Mouse (Mus musculus) kidney, embryonic 14.5 days (tissue): ENCODE data around the gene Mkln1. TPM values are rescaled to one million over a fixed set of nuclear protein-coding genes. Genes with fewer than 3 reads are reported as not detected.
A peak's percentile ranks its signal among the peaks of the same experiment; 100 is the strongest.

ENCODE experiments used
- ATAC-seq: fragments of 200-750 bp; cut with Nextera tagmentation; 2 replicates; pipeline ENCODE4 v1.8.0; 2017; ENCODE audit warnings: moderate number of reproducible peaks, mild to moderate bottlenecking, moderate TSS enrichment, moderate library complexity; ENCODE audit not compliant: low FRiP score, low TSS enrichment
- H3K27ac ChIP-seq: fragments of 300-500 bp; sonication (generic); 2 replicates; pipeline ENCODE4 v1.5.1; 2014; ENCODE audit warnings: low read depth, mild to moderate bottlenecking, low read length, moderate library complexity, mixed read lengths
- H3K27me3 ChIP-seq: fragments of 300-500 bp; sonication (generic); 2 replicates; pipeline ENCODE4 v1.6.1; 2014; ENCODE audit warnings: mild to moderate bottlenecking, low read length; ENCODE audit not compliant: control insufficient read depth, insufficient read depth
- H3K36me3 ChIP-seq: fragments of 300-500 bp; sonication (generic); 2 replicates; pipeline ENCODE4 v1.6.1; 2014; ENCODE audit warnings: low read length, mixed read lengths; ENCODE audit not compliant: control insufficient read depth, insufficient read depth
- H3K4me1 ChIP-seq: fragments of 300-500 bp; sonication (generic); 2 replicates; pipeline ENCODE4 v1.6.1; 2014; ENCODE audit warnings: low read length, mixed read lengths; ENCODE audit not compliant: control insufficient read depth, insufficient read depth
- H3K4me2 ChIP-seq: fragments of 300-500 bp; sonication (generic); replicated peaks from 2 replicates; pipeline ENCODE4 v1.6.1; 2014; ENCODE audit warnings: low read depth, mild to moderate bottlenecking, low read length
- H3K4me3 ChIP-seq: fragments of 300-500 bp; sonication (generic); 2 replicates; pipeline ENCODE4 v1.5.1; 2014; ENCODE audit warnings: mild to moderate bottlenecking, low read length
- H3K9ac ChIP-seq: fragments of 300-500 bp; sonication (generic); 2 replicates; pipeline ENCODE4 v1.6.1; 2014; ENCODE audit warnings: low read depth, mild to moderate bottlenecking, low read length, moderate library complexity
- H3K9me3 ChIP-seq: fragments of 300-500 bp; sonication (generic); 2 replicates; pipeline ENCODE4 v1.6.1; 2016; ENCODE audit warnings: low read length; ENCODE audit not compliant: control insufficient read depth
- WGBS: fragments of 180-500 bp; shearing (Covaris S2); extraction: QIAGEN DNeasy Blood & Tissue Kit; methylation state at CpG from one replicate; pipeline ENCODE4 v1.1.7; 2014; 5-methylcytosine and 5-hydroxymethylcytosine counted together
- polyA plus RNA-seq: library from polyadenylated mRNA; unstranded; fragments of >200 nt; fragmentation: Nextera tagmentation; extraction: Ambion mirVana; gene quantifications from 2 replicates; pipeline ENCODE4 v1.2.1, GENCODE M21; 2014

The Mkln1 gene
- polyA plus RNA-seq, 1 experiment from 2014 or later, result 212 TPM

DNA sequence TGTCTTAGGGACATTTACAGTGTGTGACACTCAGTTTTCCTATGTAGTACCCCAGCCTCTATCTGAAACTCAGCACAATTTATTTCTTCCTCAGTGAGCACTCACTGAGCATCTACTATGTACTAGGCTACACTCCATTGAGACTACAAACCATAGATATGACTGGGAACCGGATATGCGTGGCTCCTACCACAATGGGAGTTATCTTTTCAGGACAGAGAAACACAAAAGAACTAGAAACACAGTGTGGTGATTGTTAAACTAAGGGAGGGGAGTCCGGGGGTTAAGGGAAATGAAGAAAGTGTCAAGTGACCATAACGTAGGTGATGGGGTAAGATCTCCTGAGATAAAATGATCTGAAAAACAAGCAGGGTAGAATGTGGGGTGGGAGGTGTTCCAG lies 2.4 kb upstream of the Mkln1 start:
- no peak overlapping the region for H3K4me3 ChIP-seq
- H3K9ac ChIP-seq, result no peak overlapping the region
- no peaks in the 10 kb centered on the region for H3K36me3 ChIP-seq
- H3K27me3 ChIP-seq, result no peaks in the 10 kb centered on the region
- no peak for ATAC-seq
- H3K27ac ChIP-seq, result no peak overlapping the region
- H3K4me2 ChIP-seq, result no peak overlapping the region
- WGBS, result 79% methylated on average over 4 of the region's 4 CpGs
- no peaks in the 10 kb centered on the region for H3K9me3 ChIP-seq
- H3K4me1 ChIP-seq, result peaks cover 10% of the 10 kb centered on the region; the same call in 1 of the 2 replicates

- no peaks in the 10 kb centered on the region for H3K27me3 ChIP-seq
- no peaks in the 10 kb centered on the region for H3K36me3 ChIP-seq
- H3K9ac ChIP-seq, result no peak overlapping the region
- no peak for ATAC-seq
- peaks cover 10% of the 10 kb centered on the region; the same call in 1 of the 2 replicates for H3K4me1 ChIP-seq
- no peaks in the 10 kb centered on the region for H3K9me3 ChIP-seq
- H3K4me2 ChIP-seq, result no peak overlapping the region
- no peak overlapping the region for H3K27ac ChIP-seq
- H3K4me3 ChIP-seq, result no peak overlapping the region
Measured at GRCm38 (mm10) chr6:31397308-31397707, 1.2 kb upstream of the Mkln1 start.

DNA sequence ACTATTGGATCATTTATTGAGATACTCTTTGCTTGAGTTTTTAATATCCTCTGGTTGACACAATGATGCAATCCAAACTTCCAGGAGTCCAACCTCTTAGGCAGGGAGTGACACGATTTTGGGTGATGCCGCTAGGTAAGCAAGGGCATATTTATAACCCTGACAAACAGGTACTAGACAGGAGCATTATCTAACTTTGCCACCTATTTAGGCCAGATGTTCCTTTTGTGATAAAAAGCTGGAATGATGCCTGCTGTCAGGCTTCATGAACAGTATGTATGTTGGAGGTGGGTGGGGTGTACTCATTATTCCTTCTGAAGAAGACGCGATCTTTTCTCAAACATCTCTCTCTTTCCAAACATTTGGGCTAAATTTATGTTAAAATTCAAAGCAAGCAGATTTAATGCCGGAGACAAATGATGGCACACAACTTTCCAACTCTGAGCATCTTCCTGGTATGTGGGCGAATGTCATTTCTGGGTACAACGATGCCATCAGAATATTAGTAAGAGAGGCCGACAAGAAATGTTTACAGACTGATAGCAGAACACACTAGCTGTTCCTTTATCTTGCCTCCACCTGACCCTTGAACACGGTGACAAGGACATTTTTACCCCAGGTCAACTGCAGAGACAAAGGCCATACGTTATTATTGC lies 632 bp upstream of the Mkln1 start:
- H3K4me1 ChIP-seq, result peaks cover 10% of the 10 kb centered on the region; the same call in 1 of the 2 replicates
- H3K36me3 ChIP-seq, result no peaks in the 10 kb centered on the region
- peak overlapping the region; percentile 97; the same call in 1 of the 2 replicates for H3K4me3 ChIP-seq
- 65% methylated on average over 10 of the region's 10 CpGs for WGBS
- H3K27me3 ChIP-seq, result no peaks in the 10 kb centered on the region
- peak overlapping the region; percentile 11; the same call in 1 of the 2 replicates for H3K4me2 ChIP-seq
- H3K9me3 ChIP-seq, result no peaks in the 10 kb centered on the region
- H3K9ac ChIP-seq, result no peak overlapping the region
- no peak overlapping the region for H3K27ac ChIP-seq
- no peak for ATAC-seq

- Histone ChIP-seq H3K27me3 (no peaks in the 10 kb centered on the region), H3K9ac (peak overlapping the region; percentile 97), H3K4me2 (peak overlapping the region; percentile 70), H3K4me3 (peak overlapping the region; percentile 97), H3K9me3 (no peaks in the 10 kb centered on the region), H3K27ac (peak overlapping the region; percentile 95), H3K4me1 (peaks cover 10% of the 10 kb centered on the region; the same call in 1 of the 2 replicates), H3K36me3 (no peaks in the 10 kb centered on the region)
- WGBS, result 1% methylated on average over 28 of the region's 28 CpGs
- peak; percentile 28 for ATAC-seq
Measured at GRCm38 (mm10) chr6:31399206-31399549, 643 bp downstream of the Mkln1 start.

DNA sequence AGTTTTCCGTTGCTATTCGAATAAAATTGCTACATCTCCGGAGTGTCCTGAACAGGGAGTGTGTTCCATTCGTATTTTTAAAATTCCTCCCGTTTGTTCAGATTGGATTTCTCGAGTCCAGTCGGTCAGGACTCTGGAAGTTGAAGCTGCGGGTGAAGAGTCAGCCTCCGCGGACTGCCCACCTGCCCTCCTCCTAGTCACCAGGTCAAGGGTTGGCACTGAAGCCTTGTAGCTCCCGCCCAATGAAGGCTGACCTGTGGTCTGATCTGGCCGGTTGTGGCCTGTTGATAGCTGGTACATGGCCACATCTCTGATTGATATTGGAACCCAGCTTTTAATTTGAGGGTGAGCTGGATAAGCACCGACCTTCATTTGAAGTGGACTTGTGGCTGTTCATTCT lies 1.0 kb downstream of the Mkln1 start:
- H3K4me3 ChIP-seq, result peak overlapping the region; percentile 97

DNA sequence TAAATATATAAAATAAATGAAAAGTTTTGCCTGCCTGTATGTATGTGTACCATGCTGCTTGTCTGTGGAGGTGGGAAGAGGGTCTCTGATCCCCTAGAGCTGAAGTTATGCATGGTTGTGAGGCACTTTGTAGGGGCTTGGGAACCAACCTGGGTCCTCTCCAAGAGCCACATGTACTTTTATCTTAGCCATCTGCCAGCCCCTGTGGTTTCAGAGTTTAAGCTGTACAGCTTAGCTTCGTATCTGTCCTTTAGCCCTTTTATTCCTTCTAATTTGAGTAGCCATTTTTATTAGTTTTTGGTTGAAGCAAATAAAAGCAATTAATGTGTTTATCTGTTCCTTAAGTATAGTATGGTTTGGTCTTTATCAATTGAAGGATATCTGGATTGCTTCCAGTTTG lies 12.5 kb downstream of the Mkln1 start:
- Histone ChIP-seq H3K27me3 (no peaks in the 10 kb centered on the region), H3K4me1 (no peaks in the 10 kb centered on the region), H3K36me3 (no peaks in the 10 kb centered on the region), H3K4me2 (no peak overlapping the region), H3K9ac (no peak overlapping the region), H3K4me3 (no peak overlapping the region), H3K9me3 (no peaks in the 10 kb centered on the region), H3K27ac (no peak overlapping the region)
- no peak for ATAC-seq
- 79% methylated on average over 1 of the region's 1 CpGs for WGBS

More for the DNA sequence above, 1.0 kb downstream of the Mkln1 start:
- H3K27ac ChIP-seq, result no peak overlapping the region; the same call in 1 of the 2 replicates
- ATAC-seq, result no peak
- no peaks in the 10 kb centered on the region for H3K9me3 ChIP-seq
- H3K4me2 ChIP-seq, result peak overlapping the region; percentile 70
- H3K27me3 ChIP-seq, result no peaks in the 10 kb centered on the region
- H3K36me3 ChIP-seq, result no peaks in the 10 kb centered on the region
- H3K9ac ChIP-seq, result peak overlapping the region; percentile 97
- WGBS, result 2% methylated on average over 13 of the region's 13 CpGs
- peaks cover 10% of the 10 kb centered on the region; the same call in 1 of the 2 replicates for H3K4me1 ChIP-seq

GRCm38 (mm10) chr6:31412487-31412886 lies 14.0 kb downstream of the Mkln1 start:
- Histone ChIP-seq H3K9me3 (no peaks in the 10 kb centered on the region), H3K4me1 (no peaks in the 10 kb centered on the region), H3K36me3 (no peaks in the 10 kb centered on the region), H3K4me2 (no peak overlapping the region), H3K27ac (no peak overlapping the region), H3K4me3 (no peak overlapping the region), H3K27me3 (no peaks in the 10 kb centered on the region), H3K9ac (no peak overlapping the region)
- ATAC-seq, result 0 out of 2 replicates have a peak, but pooled peaks have one; percentile 43

DNA sequence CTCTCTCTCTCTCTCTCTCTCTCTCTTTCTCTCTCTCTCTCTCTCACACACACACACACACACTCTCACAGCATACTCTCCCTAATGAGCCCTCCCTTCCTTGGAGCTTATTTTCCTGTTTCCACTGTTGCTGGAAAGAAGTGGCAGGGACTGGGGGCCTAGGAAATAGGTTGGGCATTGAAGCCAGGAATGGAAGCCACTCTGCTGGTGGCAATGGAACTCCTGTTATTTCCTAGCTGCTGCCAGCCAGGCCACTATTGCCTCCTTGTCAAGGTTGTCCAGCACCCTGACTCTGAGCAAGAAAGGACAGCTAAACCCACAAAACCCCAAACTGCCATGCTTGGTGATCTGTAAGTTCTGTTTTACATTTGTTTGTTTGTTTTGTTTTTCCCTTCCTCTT lies 15.0 kb downstream of the Mkln1 start:
- Histone ChIP-seq H3K4me2 (no peak overlapping the region), H3K4me3 (no peak overlapping the region), H3K36me3 (no peaks in the 10 kb centered on the region), H3K9me3 (peaks cover 3% of the 10 kb centered on the region; the same call in 1 of the 2 replicates), H3K9ac (no peak overlapping the region), H3K4me1 (no peaks in the 10 kb centered on the region), H3K27ac (no peak overlapping the region), H3K27me3 (no peaks in the 10 kb centered on the region)
- ATAC-seq, result no peak

- Histone ChIP-seq H3K9me3 (peaks cover 3% of the 10 kb centered on the region; the same call in 1 of the 2 replicates), H3K27ac (no peak overlapping the region), H3K36me3 (no peaks in the 10 kb centered on the region), H3K9ac (no peak overlapping the region), H3K27me3 (no peaks in the 10 kb centered on the region), H3K4me3 (no peak overlapping the region), H3K4me2 (no peak overlapping the region), H3K4me1 (no peaks in the 10 kb centered on the region)
- 50% methylated on average over 1 of the region's 1 CpGs for whole genome bisulfite sequencing
- ATAC-seq, result no peak
Measured at GRCm38 (mm10) chr6:31414303-31414702, 15.8 kb downstream of the Mkln1 start.
